Mouse (Mus musculus) T-helper 2 cell (primary cell): ENCODE measurements around the gene Tmem210.

Experiments used
- in situ Hi-C: fragments of 300-600 bp; cut with MboI, MseI; formaldehyde crosslinking; loops from one replicate; pipeline ENCODE4 v1.15.1; 2025; ENCODE audit warnings: high pct_unique_total_duplicates

Gene Tmem210

GRCm38 (mm10) chr2:25264851-25265250 lies 23.1 kb upstream of the Tmem210 start:
- in situ Hi-C loops, result loop anchor here (25.0 kb wide), 1 partner anchor 878 kb away; no protein-coding TSS in a partner anchor

GRCm38 (mm10) chr2:25265897-25266656 lies 21.9 kb upstream of the Tmem210 start:
- in situ Hi-C loops, result loop anchor here (25.0 kb wide), 1 partner anchor 879 kb away; no protein-coding TSS in a partner anchor

- in situ Hi-C loops, result loop anchor here (25.0 kb wide), 1 partner anchor 879 kb away; no protein-coding TSS in a partner anchor
Measured at GRCm38 (mm10) chr2:25266720-25267119, 21.2 kb upstream of the Tmem210 start.

- in situ Hi-C loops, result loop anchor here (25.0 kb wide), 1 partner anchor 880 kb away; no protein-coding TSS in a partner anchor
Measured at GRCm38 (mm10) chr2:25267241-25267640, 20.7 kb upstream of the Tmem210 start.

GRCm38 (mm10) chr2:25267746-25268309 lies 20.1 kb upstream of the Tmem210 start:
- in situ Hi-C loops, result loop anchor here (25.0 kb wide), 1 partner anchor 881 kb away; no protein-coding TSS in a partner anchor

- in situ Hi-C loops, result loop anchor here (5.0 to 25.0 kb wide), 2 partner anchors 60 to 885 kb away; partner anchors contain the start of gene Man1b1
Measured at GRCm38 (mm10) chr2:25271827-25272511, 16.0 kb upstream of the Tmem210 start, which contains the start of the genes Ssna1 and Anapc2. Ssna1 (minus strand) TSS chr2:25272438. Anapc2 (plus strand) TSS chr2:25272478.

GRCm38 (mm10) chr2:25272515-25272914 lies 15.4 kb upstream of the Tmem210 start:
- in situ Hi-C loops, result loop anchor here (5.0 to 25.0 kb wide), 2 partner anchors 60 to 885 kb away; partner anchors contain the start of gene Man1b1

- in situ Hi-C loops, result loop anchor here (5.0 to 25.0 kb wide), 2 partner anchors 59 to 886 kb away; partner anchors contain the start of gene Man1b1
Measured at GRCm38 (mm10) chr2:25273010-25273409, 14.9 kb upstream of the Tmem210 start.

GRCm38 (mm10) chr2:25278928-25279882 lies 8.7 kb upstream of the Tmem210 start:
- in situ Hi-C loops, result no loop called here

- in situ Hi-C loops, result no loop called here
Measured at GRCm38 (mm10) chr2:25285551-25285950, 2.4 kb upstream of the Tmem210 start.

- in situ Hi-C loops, result no loop called here
Measured at GRCm38 (mm10) chr2:25286314-25286713, 1.6 kb upstream of the Tmem210 start.

- in situ Hi-C loops, result no loop called here
Measured at GRCm38 (mm10) chr2:25286837-25287636, 908 bp upstream of the Tmem210 start.

GRCm38 (mm10) chr2:25288734-25289345 lies 895 bp downstream of the Tmem210 start:
- in situ Hi-C loops, result no loop called here

- in situ Hi-C loops, result no loop called here
Measured at GRCm38 (mm10) chr2:25289651-25290050, 1.7 kb downstream of the Tmem210 start, which contains the start of gene Lrrc26. Lrrc26 (plus strand) TSS chr2:25289915.

- in situ Hi-C loops, result no loop called here
Measured at GRCm38 (mm10) chr2:25290101-25290815, 2.3 kb downstream of the Tmem210 start.

- in situ Hi-C loops, result no loop called here
Measured at GRCm38 (mm10) chr2:25290816-25291130, 2.8 kb downstream of the Tmem210 start.

- in situ Hi-C loops, result no loop called here
Measured at GRCm38 (mm10) chr2:25291184-25292053, 3.5 kb downstream of the Tmem210 start.

GRCm38 (mm10) chr2:25292054-25292544 lies 4.2 kb downstream of the Tmem210 start:
- in situ Hi-C loops, result no loop called here
